Mouse (Mus musculus) heart, adult 10 weeks (tissue): ENCODE results near the gene 4932414N04Rik. TPM values are rescaled to one million over a fixed set of nuclear protein-coding genes. Genes with fewer than 3 reads are reported as not detected.

ENCODE experiments used
- polyA plus RNA-seq: library from polyadenylated mRNA; stranded (reverse); fragments of 350-450 nt; fragmentation: Illumina TruSeq; extraction: RNeasy Lipid Tissue Mini Kit (QIAGEN cat#74804); gene quantifications from one replicate; pipeline ENCODE4 v1.2.3, GENCODE M21; 2014; ENCODE audit warnings: low read depth, low replicate concordance

4932414N04Rik gene
- polyA plus RNA-seq, result not detected

GRCm38 (mm10) chr2:68656186-68656585, at the start of gene 4932414N04Rik:
Gene 4932414N04Rik (plus strand): TSS chr2:68656486.

Other genes with a start within 250 kb of the 4932414N04Rik start
- gene Stk39, start 184.2 kb upstream of the 4932414N04Rik start, polyA plus RNA-seq, result 57.9 TPM
- gene 4933409G03Rik, start 74.1 kb upstream of the 4932414N04Rik start, polyA plus RNA-seq, result not detected
- 3.4 TPM for gene Cers6, start 205.0 kb downstream of the 4932414N04Rik start, polyA plus RNA-seq